Mouse (Mus musculus): ENCODE data around the gene Fggy.

DNA sequence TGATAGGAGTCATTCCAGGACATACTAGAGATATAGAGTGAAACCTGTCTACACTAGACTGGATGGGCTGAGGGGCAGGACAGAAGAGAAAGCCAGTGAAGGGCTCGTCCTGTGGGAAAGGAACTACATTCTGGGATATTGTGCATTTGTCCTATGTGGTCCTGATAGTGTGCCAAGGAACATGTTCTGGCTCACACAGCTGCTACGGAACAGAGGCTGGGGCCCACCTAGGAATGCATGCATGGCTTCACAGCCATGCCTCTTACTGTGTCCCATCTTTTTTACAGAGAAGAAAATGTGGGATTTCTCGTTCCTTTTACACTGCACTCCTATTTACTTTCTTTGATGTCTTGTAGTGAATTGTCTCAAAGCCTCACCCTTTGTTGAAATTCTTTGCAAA is 80.8 kb downstream of the Fggy start:
- TF ChIP-seq POLR2A (IDR thresholded peaks at IDR 0.05; ENCODE audit: low read depth, low read length) (no peak), CTCF (conservative IDR thresholded peaks at IDR 0.05; ENCODE audit: insufficient read depth, insufficient read length, low read depth, low read length) (no peak)

Data from kidney, adult 2 months (tissue).